Mouse (Mus musculus) heart, postnatal 0 days (tissue): ENCODE results near the gene Hjurp.

ENCODE experiments used
- CTCF ChIP-seq: IDR thresholded peaks from 2 replicates; pipeline ENCODE4 v1.5.1; 2016; ENCODE audit warnings: antibody characterized with exemption, control low read depth, low read depth
- EP300 ChIP-seq: IDR thresholded peaks from 2 replicates; pipeline ENCODE4 v1.6.1; 2016; ENCODE audit warnings: antibody characterized with exemption, low read depth

- TF ChIP-seq CTCF (no peak), EP300 (no peak)
These were observed 29.8 kb downstream of the Hjurp start for GRCm38 (mm10) chr1:88247660-88248059.
